Mouse (Mus musculus): ENCODE measurements at regions not wholly inside any gene's neighbourhood (a gene's known extent, or its start where the extent isn't known, plus 50 kb on each side); places are given as distances from the start of the nearest gene placed in this dataset.
"Not testable (repeated sequence)": the region's sequence is repeated elsewhere in the genome, so short reads cannot be mapped to it uniquely, and the experiment has no call there.

DNA sequence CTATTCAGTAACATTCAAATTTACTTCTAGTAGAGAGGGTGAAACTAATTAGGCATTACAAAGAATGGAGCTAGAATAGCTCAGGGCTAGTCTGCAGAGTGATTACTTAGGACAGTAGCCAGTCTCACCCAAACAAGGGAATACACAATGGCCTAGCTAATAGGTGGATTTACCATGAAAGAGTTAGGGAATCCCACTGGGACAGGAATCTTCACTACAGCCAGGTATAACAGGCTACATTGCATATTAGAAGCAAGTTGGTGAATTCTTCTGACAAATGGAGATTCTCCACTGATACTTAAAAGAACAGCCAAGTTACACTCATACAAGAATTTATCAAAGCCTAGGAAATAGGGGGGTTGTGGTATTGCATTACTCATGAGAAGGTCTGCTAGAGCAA lies 670.2 kb upstream of the Chrm3 start:
- DNase-seq (ENCODE audit: low spot score in 2 of 2) = not testable (repeated sequence)

DNA sequence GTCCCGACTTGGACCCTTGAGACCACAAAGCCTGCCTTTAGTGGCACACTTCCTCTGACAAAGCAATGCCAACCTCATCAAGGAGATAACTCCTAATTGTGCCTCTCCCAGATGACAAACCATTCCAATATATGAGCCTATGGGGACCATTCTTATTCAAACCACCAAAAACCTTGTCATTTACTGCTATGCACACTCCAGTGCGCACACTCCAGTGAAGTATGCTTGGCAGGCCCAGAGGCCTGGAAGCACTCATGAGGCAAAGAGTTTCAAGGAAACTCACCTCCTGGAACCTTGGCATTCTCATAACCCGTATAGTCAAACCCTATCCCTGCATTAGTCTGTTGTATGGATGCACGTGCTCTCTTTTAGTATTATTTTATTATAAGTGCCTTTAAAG lies 669.7 kb upstream of the Chrm3 start:
- DNase-seq (ENCODE audit: low spot score in 2 of 2) = no peak

DNA sequence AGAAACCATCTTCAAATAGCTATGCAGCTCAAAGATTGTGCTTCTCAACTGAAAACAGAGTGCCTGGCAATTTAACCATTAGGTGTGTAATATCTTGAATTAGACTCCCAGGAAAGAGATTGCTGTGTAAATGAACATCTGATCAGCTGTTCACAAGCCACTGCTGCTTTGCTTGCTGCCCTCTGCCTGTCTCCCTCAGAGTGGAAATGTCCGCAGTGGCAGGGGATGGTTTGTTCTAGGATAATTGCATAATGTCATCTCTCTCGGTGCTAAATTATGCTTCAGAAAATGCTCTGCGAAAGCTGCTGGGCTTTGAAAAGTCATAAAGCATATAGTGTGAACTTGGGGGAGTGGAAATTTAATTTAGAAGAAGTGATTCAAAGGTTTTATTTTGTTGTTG lies 665.3 kb upstream of the Chrm3 start:
- peak in 1 of 2 experiments; percentile 4 for DNase-seq (ENCODE audit: low spot score in 2 of 2)

DNA sequence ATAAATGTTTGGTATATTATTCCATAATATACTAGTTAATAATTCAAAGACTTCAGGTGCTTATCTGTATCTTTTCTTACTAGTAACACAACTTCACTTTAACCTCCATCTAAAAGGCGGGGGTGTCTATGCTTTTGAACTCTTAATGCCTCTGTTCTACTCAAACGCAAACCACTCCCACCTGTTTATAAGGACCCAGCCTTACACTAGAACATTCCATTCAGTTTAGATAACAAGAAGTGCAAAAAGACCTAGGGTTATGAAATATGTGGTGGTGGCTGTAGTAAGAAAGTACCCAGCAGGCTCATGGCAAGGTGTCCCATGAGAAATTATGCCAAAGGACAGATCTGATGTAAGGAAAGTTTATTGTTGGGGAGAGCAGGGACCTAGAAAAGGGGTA lies 663.8 kb upstream of the Chrm3 start:
- no peak for DNase-seq (ENCODE audit: low spot score in 2 of 2)

DNA sequence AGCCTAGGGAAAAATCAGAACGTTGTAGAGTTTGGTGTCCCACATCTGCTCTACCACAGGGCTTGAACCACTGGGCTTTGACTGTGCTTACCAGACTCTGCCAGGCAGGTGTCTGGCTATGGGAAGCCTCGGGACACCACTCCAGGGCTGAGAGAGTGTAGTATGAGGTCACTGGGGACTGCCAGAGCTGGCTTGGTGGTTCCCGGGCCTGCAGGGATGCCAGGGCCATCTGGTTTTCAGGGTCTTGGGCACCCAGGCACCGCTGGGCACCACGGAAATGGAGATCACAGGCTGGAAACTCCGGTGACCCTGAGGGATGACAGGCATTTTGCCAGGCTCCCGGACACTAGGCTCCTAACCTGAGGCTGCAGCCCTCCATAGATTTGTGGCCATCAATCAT lies 656.9 kb upstream of the Chrm3 start:
- no peak for DNase-seq (ENCODE audit: low spot score in 2 of 2)

DNA sequence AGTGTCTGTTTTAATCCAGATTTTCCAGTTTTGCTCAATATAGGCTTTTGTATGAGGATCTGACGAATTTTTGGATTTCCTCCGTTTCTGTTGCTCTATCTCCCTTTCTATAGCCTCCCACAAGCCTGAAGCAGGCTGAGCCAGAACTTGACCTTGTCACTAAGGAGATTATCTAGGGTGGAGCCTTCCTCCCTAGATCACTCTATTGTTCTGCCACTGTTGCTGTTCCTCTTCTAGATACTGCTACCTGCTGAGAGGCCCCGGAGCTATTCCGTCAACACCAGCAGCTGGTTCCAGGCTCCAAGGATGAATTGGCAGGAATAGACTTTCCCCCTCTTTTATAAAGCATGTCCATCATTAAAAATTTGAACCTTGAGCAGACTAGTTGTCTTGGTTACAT lies 644.7 kb upstream of the Chrm3 start:
- DNase-seq (ENCODE audit: low spot score in 2 of 2) = no peak

DNA sequence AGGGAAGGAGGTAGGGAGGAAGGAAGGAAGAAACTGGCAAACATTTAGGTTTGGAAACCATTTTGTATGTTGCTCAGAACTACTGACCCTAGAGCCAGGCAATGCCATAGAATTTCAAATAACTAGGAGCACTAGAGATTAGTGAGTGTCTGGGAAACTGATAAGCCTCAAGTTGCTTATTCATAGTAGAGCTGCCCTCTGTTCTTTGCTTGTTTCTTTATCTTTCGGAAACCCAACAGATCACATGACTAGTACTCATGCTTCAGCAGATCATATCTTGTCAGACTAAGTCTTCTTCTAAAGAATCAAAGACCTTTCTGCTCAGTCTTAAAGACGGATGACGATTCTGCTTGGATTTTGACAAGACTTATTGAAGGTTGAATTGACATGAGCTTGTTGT lies 630.5 kb upstream of the Chrm3 start:
- no peak for DNase-seq (ENCODE audit: low spot score in 2 of 2)

DNA sequence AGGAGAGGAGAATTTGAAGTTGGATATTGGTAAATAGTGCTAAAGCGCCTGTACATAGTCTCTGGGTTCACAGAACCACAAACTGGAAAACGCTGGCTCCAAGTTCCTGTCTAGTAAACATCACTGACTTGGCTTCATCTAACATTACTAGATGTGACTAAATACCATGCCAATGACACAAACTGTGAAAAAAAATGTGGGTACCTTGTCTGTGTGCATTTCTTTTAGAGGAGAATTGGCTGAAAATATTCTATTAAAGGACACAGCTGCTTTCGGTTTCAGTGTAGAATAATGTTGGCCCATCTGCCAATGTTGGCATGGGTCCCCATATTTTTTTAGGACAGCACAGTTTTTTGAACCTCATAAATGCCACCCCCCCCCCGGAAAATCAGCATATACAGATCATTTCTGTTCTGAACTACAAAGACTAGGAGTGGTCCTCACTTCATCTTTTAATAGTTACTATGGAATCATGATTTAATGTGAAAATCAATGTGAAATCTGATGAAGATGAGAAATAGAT lies 629.9 kb upstream of the Chrm3 start:
- no peak for DNase-seq (ENCODE audit: low spot score in 2 of 2)

DNA sequence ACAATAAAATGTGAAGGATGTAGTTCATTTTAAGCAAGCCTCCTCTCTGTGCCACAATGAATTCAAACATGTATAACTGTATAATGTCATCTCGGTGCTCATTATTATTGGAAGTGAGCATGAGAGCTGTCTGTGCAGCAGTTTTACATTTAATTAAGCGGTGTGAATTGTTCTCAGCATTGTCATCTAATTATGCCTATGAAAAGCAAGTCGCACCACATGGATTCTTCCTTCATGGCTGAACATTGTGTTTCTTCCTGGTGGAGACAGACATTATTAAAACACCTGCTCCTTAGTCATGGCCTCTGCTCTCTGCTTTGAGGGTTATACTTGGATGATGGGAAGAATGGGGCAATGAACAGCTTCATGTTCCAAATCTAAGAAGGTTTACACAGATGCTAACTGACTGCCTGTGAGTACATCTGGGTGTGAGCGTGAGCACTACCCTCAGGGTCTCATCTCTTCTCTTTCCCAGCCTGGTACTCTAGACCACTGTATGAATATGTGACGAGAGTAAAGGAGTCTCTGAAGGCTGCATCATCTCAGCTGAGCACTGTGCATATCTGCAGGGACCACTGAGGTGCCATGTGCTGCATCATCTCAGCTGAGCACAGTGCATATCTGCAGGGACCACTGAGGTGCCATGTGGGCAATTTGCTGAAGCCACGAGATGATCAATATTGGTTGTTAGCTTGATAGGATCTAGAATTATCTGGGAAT lies 628.6 kb upstream of the Chrm3 start:
- no peak for DNase-seq (ENCODE audit: low spot score in 2 of 2)

DNA sequence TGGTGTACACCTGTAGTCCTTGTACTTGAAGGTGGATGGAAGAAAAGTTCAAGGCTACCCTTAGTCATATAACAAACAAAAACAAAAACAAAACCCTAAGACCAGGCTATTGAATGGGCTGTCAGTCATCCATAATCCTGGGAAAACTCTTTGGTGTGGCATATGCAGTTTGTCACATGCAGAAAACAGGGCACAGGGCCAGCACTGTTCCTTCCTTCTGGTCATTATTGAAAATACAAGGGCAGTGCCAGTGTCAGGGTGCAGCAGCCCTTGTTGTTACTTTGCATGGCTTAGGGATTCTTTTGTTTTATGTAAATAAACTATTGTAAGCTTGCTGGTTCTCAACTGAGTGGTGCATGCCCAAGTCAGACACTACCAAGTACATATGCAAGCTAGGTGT lies 623.1 kb upstream of the Chrm3 start:
- no peak for DNase-seq (ENCODE audit: low spot score in 2 of 2)

DNA sequence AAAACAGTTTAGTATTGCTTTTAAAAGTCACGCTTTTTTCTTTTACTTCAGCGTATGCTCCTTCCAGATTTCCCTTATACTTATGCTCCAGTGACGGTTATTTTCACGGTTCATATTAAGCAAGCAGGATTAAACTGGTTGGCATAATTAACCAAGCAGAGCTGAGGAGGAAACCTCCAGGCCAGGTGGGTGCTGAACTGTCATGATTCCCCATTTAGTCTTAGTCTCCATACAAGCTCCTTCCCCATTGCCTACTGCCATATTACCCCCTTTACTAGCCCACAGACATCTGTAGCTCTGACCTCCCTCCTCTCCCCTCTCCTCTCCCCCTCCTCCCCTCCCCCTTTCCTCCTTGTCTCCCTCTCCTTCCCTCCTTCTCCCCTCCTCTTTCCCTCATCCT lies 621.9 kb upstream of the Chrm3 start:
- no peak for DNase-seq (ENCODE audit: low spot score in 2 of 2)

DNA sequence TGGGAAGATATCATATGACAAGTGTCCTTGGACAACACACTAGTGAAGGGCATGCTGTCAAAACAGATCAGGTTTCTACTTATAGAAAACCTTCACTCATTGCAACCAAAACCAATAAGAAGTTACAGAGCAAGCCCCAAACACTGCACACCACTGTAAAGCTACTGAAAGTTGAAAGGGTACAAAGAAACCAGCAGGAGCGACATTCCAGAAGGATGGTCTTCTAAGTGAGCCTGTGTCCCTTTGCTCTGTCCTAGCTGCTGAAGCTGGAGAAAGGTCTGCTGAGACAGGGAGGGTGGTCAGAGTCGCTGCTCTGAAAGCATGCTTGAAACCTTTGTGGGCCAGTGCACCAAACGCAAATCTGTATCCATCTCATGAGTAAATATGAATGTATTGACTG lies 611.3 kb upstream of the Chrm3 start:
- DNase-seq (ENCODE audit: low spot score in 2 of 2) = no peak

DNA sequence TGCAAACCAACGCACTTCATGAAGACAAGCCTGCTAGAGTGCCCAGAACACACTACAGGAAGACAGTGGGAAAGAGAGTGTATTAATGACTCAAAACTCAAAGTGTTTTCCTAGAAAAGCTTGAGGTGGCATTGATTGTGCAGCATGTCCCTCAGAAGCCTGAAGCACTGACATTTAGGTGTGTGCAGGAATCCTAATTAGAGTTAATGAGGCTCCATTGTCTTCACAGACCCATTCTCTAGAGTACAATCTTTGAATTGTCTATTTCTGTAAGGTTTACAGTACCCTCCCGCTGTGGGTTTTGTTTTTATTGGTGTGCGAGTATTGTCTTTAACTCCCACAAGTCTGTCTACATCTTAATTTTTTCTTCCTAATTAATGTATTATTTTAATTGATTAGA lies 610.1 kb upstream of the Chrm3 start:
- no peak for DNase-seq (ENCODE audit: low spot score in 2 of 2)

DNA sequence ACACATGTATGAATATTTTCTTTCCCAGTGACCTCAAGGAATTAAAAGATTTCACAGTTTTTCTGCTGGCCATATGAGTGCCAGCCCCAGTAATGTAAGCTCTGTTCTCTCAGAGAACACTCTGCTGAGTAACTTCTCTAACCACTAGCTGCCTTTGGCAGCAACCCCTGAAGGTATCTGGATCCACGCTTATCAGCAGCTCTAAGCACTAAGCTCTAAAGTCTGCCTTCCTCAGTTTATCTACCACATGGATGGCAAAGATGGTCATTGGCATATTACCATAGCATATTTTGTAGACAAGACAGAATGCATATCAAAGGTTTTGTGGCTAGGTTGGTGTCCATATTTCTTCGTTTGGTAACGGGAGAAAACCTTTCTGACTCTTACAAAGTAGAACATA lies 592.3 kb upstream of the Chrm3 start:
- DNase-seq (ENCODE audit: low spot score in 2 of 2) = no peak

DNA sequence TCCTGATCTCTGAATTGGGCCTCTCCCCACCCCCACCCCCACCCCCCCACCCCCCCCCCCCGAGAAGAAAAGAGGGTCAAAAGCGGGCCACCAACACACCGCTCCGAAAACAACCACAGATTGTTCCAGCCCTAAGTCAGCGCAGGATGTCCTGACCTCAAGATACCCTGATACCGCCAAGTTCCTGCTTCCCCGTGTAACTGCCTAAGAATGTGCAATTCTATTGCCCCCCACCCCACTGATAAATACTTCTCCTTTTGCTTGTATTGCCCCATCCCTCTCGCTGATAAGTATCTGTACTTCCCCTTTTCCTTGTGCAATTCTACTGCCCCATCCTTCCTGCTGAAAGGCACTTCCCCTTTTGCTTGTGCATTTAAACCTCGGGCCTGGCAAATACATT lies 590.0 kb upstream of the Chrm3 start:
- DNase-seq (ENCODE audit: low spot score in 2 of 2) = not testable (repeated sequence)

DNA sequence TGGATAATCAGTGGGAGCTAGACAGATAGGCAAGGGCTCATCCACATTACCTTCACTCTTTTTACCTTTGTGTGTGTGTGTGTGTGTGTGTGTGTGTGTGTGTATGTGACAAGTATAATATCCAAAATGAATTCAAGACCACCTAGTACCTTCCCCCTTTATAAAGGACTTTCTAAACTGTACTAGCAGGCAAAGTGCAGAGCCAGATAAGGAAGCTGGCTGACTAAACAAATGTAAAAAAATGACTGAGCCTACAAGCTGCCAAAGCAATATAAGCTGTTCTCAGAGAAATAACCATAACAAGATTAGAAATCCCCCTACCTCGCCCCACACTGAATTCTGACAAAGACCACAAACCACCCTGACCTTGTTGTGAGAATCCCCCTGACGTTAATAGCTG lies 586.8 kb upstream of the Chrm3 start:
- DNase-seq (ENCODE audit: low spot score in 2 of 2) = no peak

DNA sequence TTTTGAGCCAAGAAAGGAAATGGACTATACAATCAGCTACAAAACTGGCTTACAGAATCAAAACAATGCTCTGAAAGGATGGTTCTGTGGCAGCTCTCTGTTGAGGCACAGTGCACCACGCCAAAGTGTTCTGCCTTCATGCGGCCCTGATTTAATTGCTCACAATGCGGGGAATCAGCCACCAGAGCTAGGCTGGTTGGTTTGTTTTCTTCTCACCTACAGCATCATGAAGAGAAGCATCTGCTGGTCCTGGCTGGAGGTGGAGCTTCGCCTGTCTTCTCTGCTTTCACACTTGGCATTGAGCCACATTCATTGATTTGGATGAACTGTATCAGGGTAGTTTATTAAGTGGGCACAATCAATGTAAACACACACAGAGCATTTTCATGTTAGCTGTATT lies 583.2 kb upstream of the Chrm3 start:
- no peak for DNase-seq (ENCODE audit: low spot score in 2 of 2)

DNA sequence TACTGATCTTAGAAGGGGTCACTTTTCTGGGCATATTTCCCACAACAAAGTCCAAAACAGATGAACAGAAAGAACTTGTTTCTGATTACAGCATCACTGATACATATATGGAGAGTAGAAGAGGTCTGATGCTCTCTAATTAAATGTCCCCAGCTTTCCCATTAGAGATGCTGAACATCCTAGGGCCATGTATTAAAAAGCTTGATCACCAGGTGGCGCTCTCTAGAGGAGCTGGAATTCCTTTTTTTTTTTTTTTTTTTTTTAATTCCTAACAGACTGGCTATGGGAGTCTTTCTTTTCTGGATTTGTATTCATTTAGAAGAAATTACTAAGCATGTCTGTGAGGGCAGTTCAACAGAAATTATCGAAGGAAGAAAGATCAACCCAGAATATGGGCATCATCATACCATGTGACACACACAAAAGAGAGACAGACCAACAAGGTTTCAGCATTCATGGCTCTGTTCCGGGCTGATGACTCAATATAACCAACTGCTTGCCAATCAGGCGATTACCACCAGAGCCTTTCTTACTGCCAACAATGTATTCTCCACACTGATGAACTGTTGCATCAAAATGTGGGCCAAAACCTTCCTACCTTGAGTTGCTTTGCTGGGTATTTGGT lies 581.5 kb upstream of the Chrm3 start:
- no peak for DNase-seq (ENCODE audit: low spot score in 2 of 2)

DNA sequence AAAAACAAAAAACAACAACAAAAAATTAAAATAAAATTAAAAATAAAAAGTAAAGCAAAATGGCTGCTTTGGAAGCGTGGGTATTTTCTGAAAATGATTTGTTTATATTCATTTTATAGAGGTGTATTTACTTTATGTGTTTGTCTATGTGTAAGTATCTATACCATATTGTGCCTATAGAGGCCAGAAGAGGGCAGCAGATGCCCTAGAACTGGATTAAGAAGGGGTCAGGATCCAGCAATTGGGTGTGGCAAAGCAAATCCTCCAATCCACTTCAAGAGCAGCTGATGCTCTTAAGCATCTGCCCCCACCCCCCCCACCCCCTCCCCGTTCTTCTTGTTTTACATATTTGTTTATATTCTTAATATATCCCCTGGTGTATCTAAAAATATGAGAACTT lies 577.6 kb upstream of the Chrm3 start:
- DNase-seq (ENCODE audit: low spot score in 2 of 2) = no peak

DNA sequence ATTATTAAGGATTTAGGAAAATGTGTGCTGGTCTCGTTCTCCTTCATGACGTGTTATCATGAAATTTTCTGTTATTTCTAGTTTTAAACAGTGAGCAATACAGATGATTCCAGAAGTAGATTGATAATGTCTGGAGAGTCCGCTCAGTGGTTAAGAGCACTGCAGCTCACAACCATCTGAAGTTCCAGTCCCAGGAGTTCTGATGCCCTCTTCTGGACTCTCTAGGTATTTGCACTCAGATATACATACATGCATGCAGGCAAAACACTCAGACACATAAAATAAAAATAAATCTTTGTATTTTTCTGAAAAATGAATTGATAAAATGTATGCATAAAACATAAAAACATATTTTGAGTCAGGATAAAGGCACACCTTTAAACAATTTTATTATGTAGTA lies 570.1 kb upstream of the Chrm3 start:
- DNase-seq (ENCODE audit: low spot score in 2 of 2) = no peak

DNA sequence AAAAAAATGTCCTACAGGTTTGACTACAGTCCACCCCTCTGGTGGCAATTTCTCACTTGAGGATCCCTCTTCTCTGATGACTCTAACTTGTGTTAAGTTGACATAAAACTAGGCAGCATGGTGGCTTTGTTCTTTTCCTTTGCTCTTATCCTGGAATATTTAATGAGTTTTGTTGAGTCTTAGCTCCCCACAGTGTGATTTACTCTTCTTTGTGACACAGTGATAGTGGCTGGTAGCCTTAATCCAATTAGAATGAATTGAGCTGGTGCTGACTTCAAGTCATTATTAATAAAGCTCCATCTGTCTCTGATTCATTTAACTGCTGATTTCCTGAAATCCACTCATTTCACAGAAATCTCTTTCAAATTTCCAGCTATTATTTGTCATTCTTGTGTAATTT lies 553.7 kb upstream of the Chrm3 start:
- DNase-seq (ENCODE audit: low spot score in 2 of 2) = no peak

DNA sequence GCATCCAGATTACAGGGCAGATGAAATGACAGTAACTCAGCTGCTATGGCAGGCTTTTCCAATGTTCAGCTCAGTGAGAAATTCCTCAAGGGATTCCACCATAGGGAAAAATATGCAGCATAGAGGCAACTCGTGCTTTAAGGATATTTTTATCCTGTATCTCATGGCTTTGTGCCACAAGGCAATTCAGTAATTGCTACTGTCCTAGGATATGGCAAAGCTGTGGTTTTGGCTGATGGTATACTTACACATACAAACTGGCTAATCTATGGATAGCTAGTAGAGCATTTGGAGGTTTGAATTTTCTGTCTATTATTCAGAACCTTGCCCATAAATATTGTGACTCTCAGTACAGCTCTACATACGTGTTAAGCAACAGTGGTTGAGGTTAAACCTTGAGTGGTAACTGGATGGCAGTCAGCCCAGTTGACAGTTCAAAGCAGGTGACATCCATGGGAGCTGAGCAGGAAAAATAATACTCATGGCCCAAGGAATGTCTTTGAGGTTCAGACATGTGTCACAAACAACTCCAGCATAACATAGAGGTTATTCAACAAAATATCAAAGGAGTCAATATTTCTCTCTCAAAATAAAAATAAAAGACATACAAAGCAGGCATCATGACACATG lies 548.6 kb upstream of the Chrm3 start:
- DNase-seq (ENCODE audit: low spot score in 2 of 2) = no peak

DNA sequence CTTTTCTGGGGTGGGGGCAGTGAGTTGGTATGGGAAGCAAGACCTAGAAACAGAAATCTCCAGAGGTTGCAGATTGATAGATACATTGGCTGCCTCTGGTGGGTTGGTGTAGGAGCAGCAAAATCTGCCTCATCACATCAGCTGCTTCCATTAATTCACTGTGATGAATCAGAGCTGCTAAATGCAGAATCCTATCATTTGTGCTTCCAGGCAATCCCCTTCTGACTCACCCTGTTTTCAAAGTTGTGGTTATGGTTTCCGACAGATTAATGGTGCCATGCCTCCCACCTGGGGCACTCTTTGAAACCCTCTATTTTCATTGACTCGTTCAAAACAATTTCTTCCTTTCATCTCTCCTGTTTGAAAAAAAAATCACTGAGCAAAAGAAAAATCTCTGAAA lies 507.2 kb upstream of the Chrm3 start:
- DNase-seq (ENCODE audit: low spot score in 2 of 2) = no peak
